Mouse (Mus musculus) embryonic facial prominence, embryonic 13.5 days (tissue): ENCODE results near the gene Marc1. TPM values are rescaled to one million over a fixed set of nuclear protein-coding genes. Genes with fewer than 3 reads are reported as not detected.

Experiments
- ATAC-seq: fragments of 200-750 bp; cut with Nextera tagmentation; 2 replicates; pipeline ENCODE4 v1.8.0; 2017; ENCODE audit warnings: low read depth; ENCODE audit not compliant: insufficient number of reproducible peaks, insufficient read depth, low FRiP score, low TSS enrichment
- H3K27ac ChIP-seq: fragments of 300-500 bp; sonication (generic); 2 replicates; pipeline ENCODE4 v1.5.1; 2015; ENCODE audit warnings: moderate library complexity, mild to moderate bottlenecking, inconsistent platforms
- H3K27me3 ChIP-seq: fragments of 300-500 bp; sonication (generic); 2 replicates; pipeline ENCODE4 v1.6.1; 2015; ENCODE audit warnings: mild to moderate bottlenecking, inconsistent platforms
- H3K36me3 ChIP-seq: fragments of 300-500 bp; sonication (generic); 2 replicates; pipeline ENCODE4 v1.6.1; 2015; ENCODE audit warnings: mild to moderate bottlenecking, inconsistent platforms
- H3K4me1 ChIP-seq: fragments of 300-500 bp; sonication (generic); 2 replicates; pipeline ENCODE4 v1.6.1; 2015; ENCODE audit warnings: inconsistent platforms
- H3K4me2 ChIP-seq: fragments of 300-500 bp; sonication (generic); 2 replicates; pipeline ENCODE4 v1.6.1; 2015; ENCODE audit warnings: moderate library complexity, mild to moderate bottlenecking, inconsistent platforms
- H3K4me3 ChIP-seq: fragments of 300-500 bp; sonication (generic); 2 replicates; pipeline ENCODE4 v1.5.1; 2015; ENCODE audit warnings: mild to moderate bottlenecking, inconsistent platforms
- H3K9ac ChIP-seq: fragments of 300-500 bp; sonication (generic); 2 replicates; pipeline ENCODE4 v1.6.1; 2015; ENCODE audit warnings: mild to moderate bottlenecking, inconsistent platforms
- H3K9me3 ChIP-seq: fragments of 300-500 bp; sonication (generic); 2 replicates; pipeline ENCODE4 v1.6.1; 2016; ENCODE audit warnings: inconsistent platforms
- WGBS: fragments of 180-500 bp; shearing (Covaris S2); methylation state at CpG from one replicate; pipeline ENCODE4 v1.1.7; 2015; ENCODE audit warnings: mixed read lengths; 5-methylcytosine and 5-hydroxymethylcytosine counted together
- polyA plus RNA-seq: library from polyadenylated mRNA; unstranded; fragments of >200 nt; fragmentation: Nextera tagmentation; extraction: Ambion mirVana; gene quantifications from 2 replicates; pipeline ENCODE4 v1.2.1, GENCODE M21; 2015

The Marc1 gene
- polyA plus RNA-seq, 1 experiment from 2014 or later, result not detected

- Histone ChIP-seq H3K4me1 (peaks cover 5% of the 10 kb centered on the region), H3K9me3 (no peaks in the 10 kb centered on the region), H3K27me3 (no peaks in the 10 kb centered on the region), H3K27ac (no peak overlapping the region), H3K36me3 (peaks cover 58% of the 10 kb centered on the region), H3K4me2 (no peak overlapping the region), H3K4me3 (no peak overlapping the region), H3K9ac (no peak overlapping the region)
- 86% methylated on average over 6 of the region's 6 CpGs for WGBS
- no peak for ATAC-seq
Measured at GRCm38 (mm10) chr1:184817768-184818167, 6.7 kb upstream of the Marc1 start.

GRCm38 (mm10) chr1:184811716-184812250, 670 bp upstream of the Marc1 start:
- Histone ChIP-seq H3K4me3 (no peak overlapping the region), H3K36me3 (peaks cover 23% of the 10 kb centered on the region), H3K4me2 (no peak overlapping the region), H3K4me1 (peaks cover 8% of the 10 kb centered on the region), H3K9ac (no peak overlapping the region), H3K27ac (no peak overlapping the region), H3K9me3 (no peaks in the 10 kb centered on the region), H3K27me3 (peaks cover 37% of the 10 kb centered on the region)
- WGBS, result 73% methylated on average over 8 of the region's 8 CpGs
- ATAC-seq, result no peak

GRCm38 (mm10) chr1:184809578-184810001, 1.5 kb downstream of the Marc1 start:
- 63% methylated on average over 6 of the region's 6 CpGs for WGBS
- peaks cover 12% of the 10 kb centered on the region for H3K36me3 ChIP-seq
- peaks cover 8% of the 10 kb centered on the region for H3K4me1 ChIP-seq
- H3K27ac ChIP-seq, result no peak overlapping the region
- no peaks in the 10 kb centered on the region for H3K9me3 ChIP-seq
- no peak overlapping the region for H3K4me2 ChIP-seq
- no peak overlapping the region for H3K4me3 ChIP-seq
- ATAC-seq, result no peak
- H3K9ac ChIP-seq, result no peak overlapping the region
- H3K27me3 ChIP-seq, result peaks cover 37% of the 10 kb centered on the region

GRCm38 (mm10) chr1:184808418-184809012, 2.6 kb downstream of the Marc1 start:
- Histone ChIP-seq H3K4me2 (no peak overlapping the region), H3K4me3 (no peak overlapping the region), H3K9ac (no peak overlapping the region), H3K36me3 (peaks cover 12% of the 10 kb centered on the region; the same call in 1 of the 2 replicates), H3K27ac (no peak overlapping the region), H3K27me3 (peaks cover 37% of the 10 kb centered on the region), H3K4me1 (peaks cover 8% of the 10 kb centered on the region), H3K9me3 (no peaks in the 10 kb centered on the region)
- WGBS, result 87% methylated on average over 17 of the region's 17 CpGs
- no peak for ATAC-seq

- Histone ChIP-seq H3K27me3 (peaks cover 37% of the 10 kb centered on the region), H3K9me3 (no peaks in the 10 kb centered on the region), H3K27ac (no peak overlapping the region), H3K4me3 (no peak overlapping the region), H3K4me1 (peaks cover 8% of the 10 kb centered on the region), H3K36me3 (peaks cover 6% of the 10 kb centered on the region; the same call in 1 of the 2 replicates), H3K4me2 (no peak overlapping the region), H3K9ac (no peak overlapping the region)
- WGBS, result 71% methylated on average over 15 of the region's 15 CpGs
- ATAC-seq, result no peak
Measured at GRCm38 (mm10) chr1:184807627-184808417, 3.3 kb downstream of the Marc1 start.

GRCm38 (mm10) chr1:184807123-184807522, 4.0 kb downstream of the Marc1 start:
- no peaks in the 10 kb centered on the region; the same call in 1 of the 2 replicates for H3K36me3 ChIP-seq
- H3K4me3 ChIP-seq, result no peak overlapping the region
- no peak overlapping the region for H3K27ac ChIP-seq
- no peak overlapping the region for H3K9ac ChIP-seq
- no peaks in the 10 kb centered on the region for H3K9me3 ChIP-seq
- 81% methylated on average over 7 of the region's 7 CpGs for whole genome bisulfite sequencing
- H3K4me1 ChIP-seq, result peaks cover 8% of the 10 kb centered on the region
- H3K4me2 ChIP-seq, result no peak overlapping the region
- H3K27me3 ChIP-seq, result peaks cover 32% of the 10 kb centered on the region
- ATAC-seq, result no peak

GRCm38 (mm10) chr1:184805749-184806148, 5.4 kb downstream of the Marc1 start:
- WGBS, result 88% methylated on average over 4 of the region's 4 CpGs
- H3K36me3 ChIP-seq, result no peaks in the 10 kb centered on the region
- H3K4me3 ChIP-seq, result no peak overlapping the region

GRCm38 (mm10) chr1:184793163-184793876, 17.8 kb downstream of the Marc1 start:
- H3K36me3 ChIP-seq, result no peaks in the 10 kb centered on the region
- H3K27me3 ChIP-seq, result peaks cover 17% of the 10 kb centered on the region
- H3K4me3 ChIP-seq, result no peak overlapping the region
- H3K9me3 ChIP-seq, result no peaks in the 10 kb centered on the region
- ATAC-seq, result no peak
- H3K4me1 ChIP-seq, result no peaks in the 10 kb centered on the region
- H3K27ac ChIP-seq, result no peak overlapping the region
- 21% methylated on average over 27 of the region's 27 CpGs for WGBS
- no peak overlapping the region; the same call in 1 of the 2 replicates for H3K9ac ChIP-seq
- 0 out of 2 replicates have a peak overlapping the region, but pooled peaks have one; percentile 11 for H3K4me2 ChIP-seq

More at GRCm38 (mm10) chr1:184805749-184806148, 5.4 kb downstream of the Marc1 start:
- Histone ChIP-seq H3K4me1 (peaks cover 4% of the 10 kb centered on the region), H3K9me3 (no peaks in the 10 kb centered on the region), H3K9ac (no peak overlapping the region), H3K4me2 (no peak overlapping the region), H3K27ac (no peak overlapping the region), H3K27me3 (peaks cover 18% of the 10 kb centered on the region)
- no peak for ATAC-seq

GRCm38 (mm10) chr1:184791109-184791508, 20.0 kb downstream of the Marc1 start:
- no peaks in the 10 kb centered on the region for H3K4me1 ChIP-seq
- no peaks in the 10 kb centered on the region for H3K9me3 ChIP-seq
- WGBS, result 8% methylated on average over 2 of the region's 2 CpGs
- no peaks in the 10 kb centered on the region for H3K36me3 ChIP-seq
- no peak overlapping the region for H3K4me2 ChIP-seq
- H3K9ac ChIP-seq, result no peak overlapping the region
- ATAC-seq, result no peak
- H3K27ac ChIP-seq, result no peak overlapping the region
- H3K4me3 ChIP-seq, result no peak overlapping the region
- H3K27me3 ChIP-seq, result peaks cover 17% of the 10 kb centered on the region

- no peak for ATAC-seq
- Histone ChIP-seq H3K27me3 (no peaks in the 10 kb centered on the region), H3K4me3 (no peak overlapping the region), H3K4me2 (no peak overlapping the region), H3K9ac (no peak overlapping the region), H3K4me1 (no peaks in the 10 kb centered on the region), H3K36me3 (no peaks in the 10 kb centered on the region), H3K9me3 (no peaks in the 10 kb centered on the region), H3K27ac (no peak overlapping the region)
- 68% methylated on average over 13 of the region's 13 CpGs for WGBS
Measured at GRCm38 (mm10) chr1:184786376-184787151, 24.5 kb downstream of the Marc1 start.

- no peak overlapping the region for H3K4me3 ChIP-seq
- H3K36me3 ChIP-seq, result no peaks in the 10 kb centered on the region
- H3K9me3 ChIP-seq, result no peaks in the 10 kb centered on the region
- no peak overlapping the region for H3K9ac ChIP-seq
- no peak overlapping the region for H3K4me2 ChIP-seq
- ATAC-seq, result no peak
- WGBS, result 72% methylated on average over 4 of the region's 4 CpGs
- no peak overlapping the region for H3K27ac ChIP-seq
- no peaks in the 10 kb centered on the region for H3K27me3 ChIP-seq
- H3K4me1 ChIP-seq, result no peaks in the 10 kb centered on the region
Measured at GRCm38 (mm10) chr1:184783641-184784040, 27.5 kb downstream of the Marc1 start.
